Mouse (Mus musculus) heart, adult 2 months (tissue): ENCODE results near the gene Gsg1. TPM values are rescaled to one million over a fixed set of nuclear protein-coding genes. Genes with fewer than 3 reads are reported as not detected.

Experiments
- DNase-seq, 2 experiments: peaks; one replicate each; pipeline ENCODE4 v3.0.0; 2021
- H3K27ac ChIP-seq: fragments of 200-600 bp; 2 replicates; pipeline ENCODE4 v1.8.1; 2022
- H3K27me3 ChIP-seq: fragments of 200-500 bp; 2 replicates; pipeline ENCODE4 v1.6.1; 2012; ENCODE audit warnings: mild to moderate bottlenecking, low read length, inconsistent platforms, mixed read lengths; ENCODE audit not compliant: control insufficient read depth, insufficient read depth
- H3K36me3 ChIP-seq: fragments of 200-500 bp; 2 replicates; pipeline ENCODE4 v1.6.1; 2012; ENCODE audit warnings: low read length, inconsistent platforms; ENCODE audit not compliant: control insufficient read depth, insufficient read depth
- H3K4me1 ChIP-seq: fragments of 200-500 bp; 2 replicates; pipeline ENCODE4 v1.6.1; 2011; ENCODE audit warnings: low read length; ENCODE audit not compliant: control insufficient read depth, insufficient read depth
- H3K4me3 ChIP-seq: fragments of 200-600 bp; 2 replicates; pipeline ENCODE4 v1.8.1; 2022
- H3K79me2 ChIP-seq: fragments of 200-500 bp; replicated peaks from 2 replicates; pipeline ENCODE4 v1.6.1; 2012; ENCODE audit warnings: mild to moderate bottlenecking, inconsistent platforms, low read length, moderate library complexity, mixed read lengths; ENCODE audit not compliant: control insufficient read depth, insufficient read depth
- H3K9ac ChIP-seq: fragments of 200-500 bp; 2 replicates; pipeline ENCODE4 v1.6.1; 2012; ENCODE audit warnings: low read depth, mild to moderate bottlenecking, control low read depth, inconsistent platforms, low read length, mixed read lengths
- CTCF ChIP-seq: fragments of 200-600 bp; IDR thresholded peaks from 2 replicates; pipeline ENCODE4 v1.8.1; 2022; ENCODE audit warnings: antibody characterized with exemption, mild to moderate bottlenecking, moderate library complexity
- EP300 ChIP-seq: fragments of 200-500 bp; IDR thresholded peaks from 2 replicates; pipeline ENCODE4 v1.6.1; 2011; ENCODE audit warnings: low read depth, low read length, control low read depth; ENCODE audit not compliant: insufficient read depth
- POLR2A ChIP-seq: fragments of 200-500 bp; IDR thresholded peaks from 2 replicates; pipeline ENCODE4 v1.6.1; 2011; ENCODE audit warnings: mild to moderate bottlenecking, low read depth, low read length, control low read depth; ENCODE audit not compliant: insufficient read depth
- WGBS: fragments of 180-500 bp; shearing (Covaris S2); methylation state at CpG from one replicate; pipeline ENCODE4 v1.1.7; 2018; 5-methylcytosine and 5-hydroxymethylcytosine counted together
- intact Hi-C: fragments of 180-260 bp; cut with DNase I; formaldehyde crosslinking; loops from one replicate; pipeline ENCODE4 v1.15.1; 2025
- long read RNA-seq: library from polyadenylated mRNA; stranded (forward); transcript quantifications from one replicate; pipeline ENCODE4 v2.0.0, GENCODE M21; 2021
- polyA plus RNA-seq: library from polyadenylated mRNA; depleted of rRNA; stranded (reverse); fragments of >200 nt; gene quantifications from 2 replicates; pipeline ENCODE4 v1.2.3, GENCODE M21; 2012; rRNA removed
- total RNA-seq, 2 experiments: library from RNA; stranded (reverse); gene quantifications; 2 replicates each; pipeline ENCODE4 v1.2.3; 2021

The Gsg1 gene
- total RNA-seq (under 1 TPM; 0.34 to 0.68 TPM), polyA plus RNA-seq (2.7 and 3.0 TPM in 2 replicates)
- long read RNA-seq = 0 reads

DNA sequence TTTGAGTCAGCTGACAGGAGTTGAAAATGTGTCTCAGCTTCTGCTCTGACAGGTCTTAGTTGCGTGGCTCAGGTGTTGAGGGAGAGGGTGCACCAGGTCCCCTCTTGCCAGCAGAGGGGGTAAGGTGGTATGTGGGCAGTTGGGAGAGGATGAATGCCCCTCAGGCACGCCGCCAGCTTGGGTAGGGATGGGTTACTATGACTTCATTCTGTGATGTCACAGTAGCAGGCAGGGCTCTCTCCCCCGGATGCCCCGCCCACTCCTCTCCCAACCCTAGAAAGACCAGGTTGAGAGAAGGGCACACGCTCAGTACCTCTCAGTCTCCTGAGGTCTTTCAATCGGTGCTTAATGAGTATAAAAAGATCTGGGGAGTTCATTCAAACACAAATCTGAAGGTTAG lies at the start of gene Gsg1:
Gene Gsg1, minus strand, starts transcription at position 199 of the 400 bp plus-strand sequence.
- 87% methylated on average over 7 of the region's 7 CpGs for WGBS
- Histone ChIP-seq H3K4me3 (no peak within 1 kb of the TSS), H3K79me2 (no peaks in the 10 kb centered on the region), H3K36me3 (no peaks in the 10 kb centered on the region), H3K4me1 (peaks cover 15% of the 10 kb centered on the region), H3K27ac (peak within 1 kb of the TSS; percentile 32), H3K27me3 (no peaks in the 10 kb centered on the region), H3K9ac (no peak within 1 kb of the TSS)
- TF ChIP-seq EP300 (no peak), CTCF (no peak)
- intact Hi-C loops = no loop called here
- DNase-seq = no peak

DNA sequence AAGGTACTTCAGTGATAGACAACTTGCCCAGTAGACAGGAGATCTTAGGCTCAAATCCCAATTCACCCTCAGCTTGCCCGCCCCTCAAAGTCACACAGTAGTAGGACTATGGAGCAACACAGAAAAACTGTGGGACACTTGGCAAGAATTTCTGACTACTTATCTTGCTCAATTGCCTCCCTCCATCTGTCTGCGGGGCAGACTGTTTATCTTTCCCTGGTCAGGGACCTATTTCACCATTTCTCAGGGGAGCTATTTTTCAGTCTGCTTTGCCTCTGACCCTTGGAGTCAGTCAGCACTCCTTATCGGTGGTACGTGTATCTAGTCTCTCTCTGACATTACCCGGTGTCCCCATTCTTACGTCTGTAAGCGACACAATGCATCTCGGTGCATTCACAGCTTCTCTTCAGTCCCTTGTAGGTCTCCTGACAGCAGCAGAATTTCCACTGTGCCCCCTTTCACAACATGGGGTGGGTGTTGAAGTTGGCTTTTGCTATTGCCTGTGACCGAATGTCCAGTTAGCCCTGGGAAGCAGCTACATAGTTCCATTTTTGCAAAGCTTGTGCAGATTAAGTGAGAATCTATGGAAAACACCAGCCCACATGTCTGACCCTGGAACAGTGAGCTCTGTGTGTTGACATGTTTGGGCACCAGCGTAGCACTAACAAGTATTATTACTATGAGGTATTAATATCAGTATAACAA lies 48.4 kb upstream of the Gsg1 start:
- no peaks in the 10 kb centered on the region for H3K36me3 ChIP-seq
- H3K9ac ChIP-seq = no peak overlapping the region
- H3K4me3 ChIP-seq = no peak overlapping the region
- no peak overlapping the region for H3K27ac ChIP-seq
- H3K79me2 ChIP-seq = no peaks in the 10 kb centered on the region
- DNase-seq = peak in 1 of 2 experiments; percentile 10
- TF ChIP-seq CTCF (no peak), EP300 (no peak), POLR2A (no peak)
- 56% methylated on average over 10 of the region's 10 CpGs for WGBS
- H3K4me1 ChIP-seq = peaks cover 3% of the 10 kb centered on the region; the same call in 1 of the 2 replicates
- no peaks in the 10 kb centered on the region for H3K27me3 ChIP-seq
- intact Hi-C loops = no loop called here

DNA sequence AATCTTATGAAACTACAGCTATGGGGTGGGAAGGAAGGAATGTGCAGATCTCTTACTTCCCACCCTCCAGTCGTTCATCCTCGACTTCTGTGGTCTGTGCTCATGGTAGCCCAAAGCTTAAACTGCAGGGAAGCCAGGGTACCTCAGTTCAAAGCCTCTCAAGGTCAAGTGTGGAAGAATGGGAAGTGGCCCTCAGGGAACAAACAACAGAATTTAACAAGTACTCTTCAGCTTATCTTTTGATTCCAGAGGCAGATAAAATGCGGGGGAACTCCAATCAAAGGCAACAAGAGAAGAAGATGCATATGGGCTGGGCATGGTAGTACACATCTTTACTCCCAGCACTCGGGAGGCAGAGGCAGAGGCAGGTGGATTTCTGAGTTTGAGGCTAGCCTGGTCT lies 46.3 kb upstream of the Gsg1 start:
- Histone ChIP-seq H3K27me3 (no peaks in the 10 kb centered on the region), H3K4me1 (peaks cover 4% of the 10 kb centered on the region; the same call in 1 of the 2 replicates), H3K79me2 (no peaks in the 10 kb centered on the region), H3K4me3 (no peak overlapping the region), H3K9ac (no peak overlapping the region), H3K27ac (no peak overlapping the region), H3K36me3 (no peaks in the 10 kb centered on the region)
- WGBS = 80% methylated on average over 4 of the region's 4 CpGs
- no peak for TF ChIP-seq POLR2A
- no peak for TF ChIP-seq CTCF
- no peak for TF ChIP-seq EP300
- DNase-seq = no peak
- intact Hi-C loops = no loop called here

DNA sequence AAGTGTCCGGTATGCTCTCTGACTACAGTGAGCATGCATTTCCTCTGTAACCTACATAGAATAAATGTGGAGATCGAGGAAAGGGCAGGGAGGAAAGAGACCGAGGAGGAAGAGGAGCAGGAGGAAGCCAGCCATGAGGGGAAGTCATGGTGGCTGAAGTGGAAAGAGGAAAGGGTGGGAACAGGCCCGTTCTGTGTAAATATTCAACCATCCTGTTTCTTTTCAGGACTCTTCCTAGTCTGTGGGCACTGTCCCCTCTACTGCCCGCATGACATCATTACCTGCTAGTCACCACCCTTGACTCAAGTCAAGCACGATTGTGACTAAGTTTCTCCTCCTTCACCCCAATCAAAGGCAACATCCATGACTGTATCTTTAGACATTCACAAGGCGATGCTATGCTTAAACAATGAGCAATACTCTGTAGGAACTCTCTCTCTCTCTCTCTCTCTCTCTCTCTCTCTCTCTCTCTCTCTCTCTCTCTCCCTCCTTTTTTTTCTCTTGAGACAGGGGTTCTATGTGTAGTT lies 44.9 kb upstream of the Gsg1 start:
- intact Hi-C loops = no loop called here
- Histone ChIP-seq H3K27me3 (no peaks in the 10 kb centered on the region), H3K27ac (no peak overlapping the region), H3K9ac (no peak overlapping the region), H3K4me3 (no peak overlapping the region), H3K79me2 (no peaks in the 10 kb centered on the region), H3K4me1 (peaks cover 5% of the 10 kb centered on the region; the same call in 1 of the 2 replicates), H3K36me3 (no peaks in the 10 kb centered on the region)
- WGBS = 40% methylated on average over 7 of the region's 7 CpGs
- no peak for DNase-seq
- no peak for TF ChIP-seq POLR2A
- TF ChIP-seq CTCF = no peak
- no peak for TF ChIP-seq EP300

DNA sequence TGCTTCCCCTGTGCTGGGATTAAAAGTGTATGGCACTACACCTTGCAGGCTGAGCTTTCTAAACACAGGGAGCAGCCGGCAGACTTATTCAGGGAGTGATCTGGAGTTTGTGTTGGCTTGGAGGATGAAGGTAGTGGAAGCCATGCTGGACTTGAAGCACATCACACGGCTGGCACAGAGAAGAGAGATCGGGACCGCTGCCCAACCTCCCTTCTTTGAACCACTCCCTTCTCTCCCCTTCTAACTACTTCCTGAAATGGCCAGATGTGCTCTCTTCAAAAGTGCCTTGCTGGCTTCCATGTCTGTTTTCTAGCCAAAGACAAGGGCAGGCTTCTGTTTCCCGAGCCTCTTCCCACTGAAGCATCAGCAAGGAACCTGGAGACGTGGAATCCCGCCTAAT lies 43.4 kb upstream of the Gsg1 start:
- H3K79me2 ChIP-seq = no peaks in the 10 kb centered on the region
- no peak overlapping the region for H3K9ac ChIP-seq
- peak in 1 of 2 experiments; percentile 21 for DNase-seq
- TF ChIP-seq EP300 = no peak
- no peak for TF ChIP-seq CTCF
- TF ChIP-seq POLR2A = no peak
- H3K27me3 ChIP-seq = no peaks in the 10 kb centered on the region
- 57% methylated on average over 7 of the region's 7 CpGs for WGBS
- H3K4me3 ChIP-seq = no peak overlapping the region
- no peak overlapping the region for H3K27ac ChIP-seq
- intact Hi-C loops = no loop called here
- H3K4me1 ChIP-seq = peaks cover 5% of the 10 kb centered on the region
- H3K36me3 ChIP-seq = no peaks in the 10 kb centered on the region

DNA sequence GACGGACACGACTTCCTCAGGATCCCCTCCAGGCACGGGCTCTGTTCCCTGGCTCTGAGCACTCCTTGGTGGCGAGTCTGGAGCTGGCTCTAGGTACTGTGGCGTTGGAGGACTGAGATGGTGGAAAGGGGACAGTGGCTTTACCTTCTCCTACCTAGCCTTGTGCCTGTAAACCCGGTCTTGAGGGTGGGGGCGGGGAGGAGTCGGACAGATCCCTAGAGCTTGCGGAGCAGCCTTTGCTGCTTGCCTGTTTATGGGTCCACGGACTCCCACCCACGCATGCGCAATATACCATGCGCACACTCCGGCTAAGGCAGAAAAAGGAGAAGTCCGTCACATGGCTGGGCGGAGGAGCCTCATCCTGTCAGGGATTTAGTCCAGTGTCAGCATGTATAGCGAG lies 42.1 kb upstream of the Gsg1 start:
- no peak for TF ChIP-seq CTCF
- TF ChIP-seq EP300 = no peak
- peak; percentile 49; the same call in 1 of the 2 replicates for TF ChIP-seq POLR2A
- H3K4me3 ChIP-seq = no peak overlapping the region
- WGBS = 52% methylated on average over 17 of the region's 17 CpGs
- H3K79me2 ChIP-seq = no peaks in the 10 kb centered on the region
- H3K36me3 ChIP-seq = no peaks in the 10 kb centered on the region
- DNase-seq = peak; percentile 43 to 76
- no peaks in the 10 kb centered on the region for H3K27me3 ChIP-seq
- intact Hi-C loops = no loop called here
- H3K4me1 ChIP-seq = peaks cover 6% of the 10 kb centered on the region
- H3K27ac ChIP-seq = no peak overlapping the region
- H3K9ac ChIP-seq = peak overlapping the region; percentile 52; the same call in 1 of the 2 replicates
